Mouse (Mus musculus): ENCODE data around the gene Nxt1. TPM values are rescaled to one million over a fixed set of nuclear protein-coding genes. Genes with fewer than 3 reads are reported as not detected.

The Nxt1 gene
- polyA plus RNA-seq, 1 experiment from 2014 or later: 88.9 TPM

DNA sequence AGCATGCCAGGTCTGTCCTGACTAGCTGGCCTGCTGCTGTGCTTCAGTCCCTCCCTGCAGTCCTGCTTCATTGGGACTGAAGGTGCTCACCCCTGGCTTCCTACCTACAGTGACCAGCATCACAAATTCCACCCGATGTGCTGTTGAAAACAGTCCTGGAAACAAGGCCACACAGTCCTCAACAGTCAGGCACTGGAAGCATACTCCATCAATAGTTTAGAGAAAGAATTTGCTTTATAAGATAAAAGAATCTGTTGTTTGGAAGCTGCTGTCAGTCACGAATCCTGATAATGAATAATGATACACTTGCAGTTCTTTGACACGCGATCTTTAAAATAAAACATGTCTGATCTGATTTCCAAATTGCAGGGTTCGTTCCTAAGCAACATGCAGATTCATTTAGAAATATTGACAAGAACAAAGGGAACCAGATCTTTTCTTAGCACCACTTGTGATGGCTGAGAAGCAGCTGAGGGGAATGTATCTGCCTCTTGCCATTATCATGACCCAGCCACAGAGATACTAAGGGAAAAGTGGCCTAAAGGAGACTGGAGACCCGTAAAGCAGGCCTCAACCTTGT lies 27.9 kb upstream of the Nxt1 start:
- no peak for ATAC-seq (replicated peaks; ENCODE audit: low FRiP score, low TSS enrichment, low read depth)

DNA sequence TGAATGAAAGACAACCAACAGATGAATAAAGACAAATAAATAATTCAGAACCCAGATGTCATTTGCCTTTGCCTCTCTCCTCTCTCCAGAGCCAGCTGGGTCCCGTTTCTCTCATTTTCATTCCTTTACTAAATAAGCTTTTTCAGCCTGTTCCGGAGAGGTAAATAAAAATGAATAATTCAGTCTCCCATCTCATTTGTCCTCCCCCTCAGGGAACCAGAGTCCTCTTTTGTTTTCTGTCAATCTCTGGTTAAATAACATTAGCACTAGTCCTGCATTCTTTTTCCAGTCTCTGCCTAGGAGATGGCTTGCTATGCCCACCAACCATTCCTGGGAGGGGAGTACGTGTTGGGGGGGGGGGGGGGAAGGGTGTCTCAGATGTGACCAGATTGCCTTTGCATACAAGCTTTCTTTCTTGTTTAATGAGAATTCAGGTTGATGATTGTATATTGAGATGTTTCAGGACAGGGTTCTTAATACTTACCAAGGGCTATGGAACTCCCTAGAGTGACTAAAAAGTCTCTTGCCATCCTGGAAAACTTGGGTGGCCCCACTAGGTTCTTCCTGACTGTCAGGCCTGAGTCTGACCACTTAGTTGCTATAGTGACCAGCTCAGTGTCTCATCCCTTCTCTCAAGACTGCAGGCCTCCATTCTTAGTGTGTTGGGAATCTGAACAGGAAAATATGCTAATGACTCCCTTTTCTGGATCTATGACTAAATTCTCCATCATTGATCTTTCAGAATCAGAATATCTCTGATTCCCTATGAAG lies 21.6 kb upstream of the Nxt1 start:
- Histone ChIP-seq H3K27ac (ENCODE audit: low read depth) (no peak overlapping the region), H3K27me3 (replicated peaks; ENCODE audit: control insufficient read depth, insufficient read depth, low read length) (no peaks in the 10 kb centered on the region), H3K4me2 (ENCODE audit: low read length) (no peak overlapping the region), H3K9me3 (ENCODE audit: control insufficient read depth, low read length) (no peaks in the 10 kb centered on the region), H3K4me1 (replicated peaks; ENCODE audit: control insufficient read depth, insufficient read depth, low read length) (no peaks in the 10 kb centered on the region), H3K36me3 (ENCODE audit: control insufficient read depth, insufficient read depth, low read length) (no peaks in the 10 kb centered on the region), H3K4me3 (ENCODE audit: low read depth, low read length) (no peak overlapping the region), H3K9ac (ENCODE audit: low read length) (no peak overlapping the region)
- 44% methylated on average over 3 of the region's 3 CpGs for WGBS
- ATAC-seq (replicated peaks; ENCODE audit: low FRiP score, low TSS enrichment, low read depth) (no peak), DNase-seq (ENCODE audit: low spot score) (no peak)

More for the DNA sequence above, 27.9 kb upstream of the Nxt1 start:
- Histone ChIP-seq H3K36me3 (ENCODE audit: control insufficient read depth, insufficient read depth, low read length) (no peaks in the 10 kb centered on the region), H3K9ac (ENCODE audit: low read length) (no peak overlapping the region), H3K4me3 (ENCODE audit: low read depth, low read length) (no peak overlapping the region), H3K4me2 (ENCODE audit: low read length) (no peak overlapping the region), H3K27me3 (replicated peaks; ENCODE audit: control insufficient read depth, insufficient read depth, low read length) (no peaks in the 10 kb centered on the region), H3K27ac (ENCODE audit: low read depth) (no peak overlapping the region), H3K9me3 (ENCODE audit: control insufficient read depth, low read length) (no peaks in the 10 kb centered on the region), H3K4me1 (replicated peaks; ENCODE audit: control insufficient read depth, insufficient read depth, low read length) (no peaks in the 10 kb centered on the region)
- 88% methylated on average over 6 of the region's 6 CpGs for WGBS
- no peak for DNase-seq (ENCODE audit: low spot score)

- under 1% methylated on average over 3 of the region's 3 CpGs for WGBS
- Histone ChIP-seq H3K9ac (ENCODE audit: low read length) (no peak overlapping the region), H3K4me3 (ENCODE audit: low read depth, low read length) (no peak overlapping the region), H3K9me3 (ENCODE audit: control insufficient read depth, low read length) (no peaks in the 10 kb centered on the region), H3K4me2 (ENCODE audit: low read length) (no peak overlapping the region), H3K4me1 (replicated peaks; ENCODE audit: control insufficient read depth, insufficient read depth, low read length) (no peaks in the 10 kb centered on the region), H3K27ac (ENCODE audit: low read depth) (no peak overlapping the region), H3K36me3 (ENCODE audit: control insufficient read depth, insufficient read depth, low read length) (no peaks in the 10 kb centered on the region), H3K27me3 (replicated peaks; ENCODE audit: control insufficient read depth, insufficient read depth, low read length) (no peaks in the 10 kb centered on the region)
- DNase-seq (ENCODE audit: low spot score) (peak; percentile 63), ATAC-seq (replicated peaks; ENCODE audit: low FRiP score, low TSS enrichment, low read depth) (0 out of 2 replicates have a peak, but pooled peaks have one; percentile 66)
These were observed 17.4 kb upstream of the Nxt1 start for GRCm38 (mm10) chr2:148654961-148655360.

- 95% methylated on average over 1 of the region's 1 CpGs for WGBS
- Histone ChIP-seq H3K4me2 (ENCODE audit: low read length) (no peak overlapping the region), H3K4me1 (replicated peaks; ENCODE audit: control insufficient read depth, insufficient read depth, low read length) (no peaks in the 10 kb centered on the region), H3K4me3 (ENCODE audit: low read depth, low read length) (no peak overlapping the region), H3K9me3 (ENCODE audit: control insufficient read depth, low read length) (no peaks in the 10 kb centered on the region), H3K27me3 (replicated peaks; ENCODE audit: control insufficient read depth, insufficient read depth, low read length) (no peaks in the 10 kb centered on the region), H3K9ac (ENCODE audit: low read length) (no peak overlapping the region), H3K27ac (ENCODE audit: low read depth) (no peak overlapping the region), H3K36me3 (ENCODE audit: control insufficient read depth, insufficient read depth, low read length) (no peaks in the 10 kb centered on the region)
- no peak for DNase-seq (ENCODE audit: low spot score)
- ATAC-seq (replicated peaks; ENCODE audit: low FRiP score, low TSS enrichment, low read depth): no peak
These were observed 8.9 kb upstream of the Nxt1 start for GRCm38 (mm10) chr2:148663458-148663857.

DNA sequence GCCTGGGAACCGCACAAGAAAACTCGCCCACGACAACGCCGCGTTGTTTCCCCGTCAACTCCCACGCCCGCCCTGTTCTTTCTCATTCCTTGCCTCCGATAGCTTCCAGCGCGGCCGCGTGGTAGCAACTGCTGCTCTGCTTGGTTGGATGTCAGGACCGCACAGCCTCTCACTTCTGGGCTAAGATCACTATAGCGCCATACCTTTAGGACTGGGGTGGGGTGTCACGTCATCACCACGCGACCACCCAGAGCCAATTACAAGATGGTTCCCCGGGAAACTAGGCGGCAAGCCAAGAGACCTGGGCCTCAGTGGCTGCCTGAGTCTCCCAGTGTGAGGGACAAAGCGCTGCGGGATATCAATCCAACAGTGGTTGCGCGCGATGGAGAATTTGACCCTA lies 5.4 kb downstream of the Nxt1 start:
- Histone ChIP-seq H3K36me3 (ENCODE audit: control insufficient read depth, insufficient read depth, low read length) (peaks cover 28% of the 10 kb centered on the region), H3K9me3 (ENCODE audit: control insufficient read depth, low read length) (no peaks in the 10 kb centered on the region), H3K9ac (ENCODE audit: low read length) (peak overlapping the region; percentile 22; the same call in 1 of the 2 replicates), H3K27ac (ENCODE audit: low read depth) (peak overlapping the region; percentile 44; the same call in 1 of the 2 replicates), H3K4me3 (ENCODE audit: low read depth, low read length) (peak overlapping the region; percentile 25), H3K4me1 (replicated peaks; ENCODE audit: control insufficient read depth, insufficient read depth, low read length) (peaks cover 38% of the 10 kb centered on the region), H3K27me3 (replicated peaks; ENCODE audit: control insufficient read depth, insufficient read depth, low read length) (no peaks in the 10 kb centered on the region), H3K4me2 (ENCODE audit: low read length) (peak overlapping the region; percentile 41)
- 12% methylated on average over 26 of the region's 26 CpGs for WGBS
- DNase-seq (ENCODE audit: low spot score): peak; percentile 89
- 0 out of 2 replicates have a peak, but pooled peaks have one; percentile 3 for ATAC-seq (replicated peaks; ENCODE audit: low FRiP score, low TSS enrichment, low read depth)

GRCm38 (mm10) chr2:148679346-148679745 lies 6.9 kb downstream of the Nxt1 start:
- Histone ChIP-seq H3K4me1 (replicated peaks; ENCODE audit: control insufficient read depth, insufficient read depth, low read length) (peaks cover 28% of the 10 kb centered on the region), H3K9me3 (ENCODE audit: control insufficient read depth, low read length) (no peaks in the 10 kb centered on the region), H3K9ac (ENCODE audit: low read length) (no peak overlapping the region), H3K27ac (ENCODE audit: low read depth) (peak overlapping the region; percentile 90), H3K4me2 (ENCODE audit: low read length) (peak overlapping the region; percentile 92), H3K4me3 (ENCODE audit: low read depth, low read length) (0 out of 2 replicates have a peak overlapping the region, but pooled peaks have one; percentile 0), H3K27me3 (replicated peaks; ENCODE audit: control insufficient read depth, insufficient read depth, low read length) (no peaks in the 10 kb centered on the region), H3K36me3 (ENCODE audit: control insufficient read depth, insufficient read depth, low read length) (peaks cover 37% of the 10 kb centered on the region)
- ATAC-seq (replicated peaks; ENCODE audit: low FRiP score, low TSS enrichment, low read depth) (peak; percentile 19; the same call in 1 of the 2 replicates), DNase-seq (ENCODE audit: low spot score) (peak; percentile 62)
- WGBS: 7% methylated on average over 9 of the region's 9 CpGs

- Histone ChIP-seq H3K27ac (ENCODE audit: low read depth) (peak within 1 kb of the TSS; percentile 90), H3K9ac (ENCODE audit: low read length) (peak within 1 kb of the TSS; percentile 76), H3K4me1 (replicated peaks; ENCODE audit: control insufficient read depth, insufficient read depth, low read length) (peaks cover 26% of the 10 kb centered on the region), H3K4me2 (ENCODE audit: low read length) (peak within 1 kb of the TSS; percentile 92), H3K27me3 (replicated peaks; ENCODE audit: control insufficient read depth, insufficient read depth, low read length) (no peaks in the 10 kb centered on the region), H3K9me3 (ENCODE audit: control insufficient read depth, low read length) (no peaks in the 10 kb centered on the region), H3K36me3 (ENCODE audit: control insufficient read depth, insufficient read depth, low read length) (peaks cover 36% of the 10 kb centered on the region), H3K4me3 (ENCODE audit: low read depth, low read length) (peak within 1 kb of the TSS; percentile 78)
- DNase-seq (ENCODE audit: low spot score) (peak; percentile 97), ATAC-seq (replicated peaks; ENCODE audit: low FRiP score, low TSS enrichment, low read depth) (peak; percentile 93)
- WGBS: under 1% methylated on average over 39 of the region's 39 CpGs
These were observed 8.4 kb downstream of the Nxt1 start, which contains the start of gene Gzf1 for GRCm38 (mm10) chr2:148680775-148681291. Gene Gzf1, plus strand, starts transcription at chr2:148681023.

DNA sequence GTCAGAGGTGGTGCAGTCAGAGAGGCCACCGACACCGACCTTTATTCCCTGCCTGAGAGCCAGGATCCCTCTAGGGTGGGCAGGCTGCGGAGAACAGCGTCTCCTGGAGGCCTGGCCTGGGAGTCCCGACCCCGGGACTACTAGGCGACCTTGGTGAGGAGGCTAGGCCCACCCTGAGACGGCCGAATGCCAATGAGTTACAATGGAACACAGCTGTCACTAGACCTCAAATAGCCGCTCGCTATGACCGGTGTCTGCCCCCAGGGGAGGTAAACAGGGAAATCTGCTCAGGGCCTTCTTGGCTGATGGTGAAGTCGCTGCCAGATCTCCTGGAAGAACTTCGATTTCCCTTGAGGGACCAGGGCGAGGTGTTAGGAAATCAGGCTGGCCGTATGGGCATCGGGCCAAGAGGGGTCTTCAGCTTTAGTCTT lies 9.1 kb downstream of the Nxt1 start:
- 4% methylated on average over 17 of the region's 17 CpGs for WGBS
- H3K4me3 ChIP-seq (ENCODE audit: low read depth, low read length): peak overlapping the region; percentile 78

More for the DNA sequence above, 9.1 kb downstream of the Nxt1 start:
- Histone ChIP-seq H3K27me3 (replicated peaks; ENCODE audit: control insufficient read depth, insufficient read depth, low read length) (no peaks in the 10 kb centered on the region), H3K36me3 (ENCODE audit: control insufficient read depth, insufficient read depth, low read length) (peaks cover 36% of the 10 kb centered on the region), H3K4me2 (ENCODE audit: low read length) (peak overlapping the region; percentile 92), H3K4me1 (replicated peaks; ENCODE audit: control insufficient read depth, insufficient read depth, low read length) (peaks cover 26% of the 10 kb centered on the region), H3K9me3 (ENCODE audit: control insufficient read depth, low read length) (no peaks in the 10 kb centered on the region), H3K27ac (ENCODE audit: low read depth) (peak overlapping the region; percentile 90; the same call in 1 of the 2 replicates), H3K9ac (ENCODE audit: low read length) (peak overlapping the region; percentile 76)
- no peak for DNase-seq (ENCODE audit: low spot score)
- peak; percentile 72 for ATAC-seq (replicated peaks; ENCODE audit: low FRiP score, low TSS enrichment, low read depth)

Measured in intestine, embryonic 14.5 days (tissue).